7 mouse cellular contexts compared by ENCODE assay signal in the genomic region with DNA sequence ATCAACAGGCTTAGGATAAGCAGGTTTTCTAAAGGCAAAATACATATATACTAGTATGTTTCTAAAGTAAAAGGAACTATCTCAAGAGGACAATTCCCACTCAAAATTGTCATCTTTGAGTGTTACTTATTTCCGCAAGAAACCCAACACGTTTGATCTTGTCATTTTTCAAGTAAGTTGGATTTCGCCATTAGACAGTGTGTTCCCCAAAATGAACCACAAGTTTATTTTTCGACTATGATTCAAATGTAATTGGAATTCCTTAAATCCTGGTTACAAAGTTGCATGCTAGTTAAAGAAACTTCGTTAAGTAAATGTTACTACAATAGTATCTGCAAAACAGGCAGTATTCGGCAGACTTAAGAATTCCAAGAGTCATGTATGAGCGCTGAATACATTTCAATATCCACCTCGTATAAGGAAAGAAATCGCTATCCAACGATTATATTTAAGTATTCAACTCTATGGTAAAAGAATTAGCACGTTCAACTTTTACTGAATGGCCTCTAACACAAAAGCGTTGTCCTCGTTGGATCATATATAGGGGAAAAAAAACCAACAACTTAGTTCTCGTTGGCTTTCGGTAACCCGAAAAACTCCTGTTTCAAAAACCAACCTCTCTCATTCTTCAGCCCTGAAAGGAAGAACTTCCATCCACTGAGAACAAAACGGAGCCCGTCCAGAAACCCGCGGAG.
DNase-seq lines count a peak whose midpoint lies in the region; ATAC-seq and TF ChIP-seq lines count a peak whose summit lies in the region.

No protein-coding gene starts in this region.

- peak overlapping the region; percentile 66 for H3K4me2 ChIP-seq in neural tube, embryonic 11.5 days (ENCODE audit: low read depth)
- H3K4me2 ChIP-seq in forebrain, embryonic 11.5 days (ENCODE audit: low read depth, low read length, severe bottlenecking), result peak overlapping the region; percentile 47
- H3K4me2 ChIP-seq in limb, embryonic 14.5 days (replicated peaks; ENCODE audit: low read depth, low read length, severe bottlenecking), result peak overlapping the region; percentile 60
- peak overlapping the region; percentile 51 for H3K4me2 ChIP-seq in stomach, embryonic 15.5 days

- WGBS in neural tube, embryonic 11.5 days, result 6% methylated on average over 20 of the region's 20 CpGs
- 5% methylated on average over 20 of the region's 20 CpGs for WGBS in forebrain, embryonic 11.5 days
- WGBS in limb, embryonic 14.5 days, result 4% methylated on average over 20 of the region's 20 CpGs
- WGBS in stomach, embryonic 15.5 days, result 1% methylated on average over 20 of the region's 20 CpGs

- DNase-seq in neural tube, embryonic 11.5 days (ENCODE audit: low spot score), result no peak
- DNase-seq in neural tube, embryonic 10.5 days (ENCODE audit: extremely low spot score, low spot score), result no peak
- no peak for DNase-seq in forebrain, embryonic 11.5 days (ENCODE audit: low spot score)
- no peak for DNase-seq in limb, embryonic 14.5 days (ENCODE audit: low spot score)
- DNase-seq in right cerebral cortex, adult 2 months (ENCODE audit: low spot score in 2 of 2), result no peak
- DNase-seq in gastrocnemius, postnatal 14 days, result no peak

- H3K36me3 ChIP-seq in neural tube, embryonic 11.5 days (ENCODE audit: control insufficient read depth, insufficient read depth, low read length), result no peaks in the 10 kb centered on the region
- no peaks in the 10 kb centered on the region for H3K36me3 ChIP-seq in forebrain, embryonic 11.5 days (ENCODE audit: control insufficient read depth, insufficient read depth, low read length)
- no peaks in the 10 kb centered on the region for H3K36me3 ChIP-seq in limb, embryonic 14.5 days (ENCODE audit: control insufficient read depth, insufficient read depth, low read length)
- no peaks in the 10 kb centered on the region for H3K36me3 ChIP-seq in stomach, embryonic 15.5 days

- no peaks in the 10 kb centered on the region for H3K9me3 ChIP-seq in neural tube, embryonic 11.5 days (ENCODE audit: control insufficient read depth, low read length)
- H3K9me3 ChIP-seq in forebrain, embryonic 11.5 days (ENCODE audit: control insufficient read depth, low read length), result no peaks in the 10 kb centered on the region
- no peaks in the 10 kb centered on the region for H3K9me3 ChIP-seq in limb, embryonic 14.5 days (ENCODE audit: control insufficient read depth, low read length)
- H3K9me3 ChIP-seq in stomach, embryonic 15.5 days, result no peaks in the 10 kb centered on the region

- intact Hi-C loops in gastrocnemius, postnatal 14 days (cut with DNase I; ENCODE audit: low total_unique reads), result no loop called here

- peaks cover 15% of the 10 kb centered on the region; the same call in 1 of the 2 replicates for H3K4me1 ChIP-seq in neural tube, embryonic 11.5 days (ENCODE audit: control insufficient read depth, insufficient read depth, low read length)
- H3K4me1 ChIP-seq in forebrain, embryonic 11.5 days (replicated peaks; ENCODE audit: control insufficient read depth, insufficient read depth, low read length), result no peaks in the 10 kb centered on the region; the same call in 1 of the 2 replicates
- H3K4me1 ChIP-seq in limb, embryonic 14.5 days (ENCODE audit: control insufficient read depth, insufficient read depth, low read length), result peaks cover 38% of the 10 kb centered on the region
- H3K4me1 ChIP-seq in stomach, embryonic 15.5 days, result peaks cover 23% of the 10 kb centered on the region; the same call in 1 of the 2 replicates

- no peak for TF ChIP-seq POLR2A in limb, embryonic 14.5 days (IDR thresholded peaks at IDR 0.05; ENCODE audit: borderline replicate concordance, extremely low read depth, insufficient read depth, insufficient read length)

- H3K27me3 ChIP-seq in neural tube, embryonic 11.5 days (ENCODE audit: control insufficient read depth, insufficient read depth, low read length), result no peaks in the 10 kb centered on the region
- no peaks in the 10 kb centered on the region for H3K27me3 ChIP-seq in forebrain, embryonic 11.5 days (ENCODE audit: control insufficient read depth, insufficient read depth, low read length)
- no peaks in the 10 kb centered on the region for H3K27me3 ChIP-seq in limb, embryonic 14.5 days (ENCODE audit: control insufficient read depth, insufficient read depth, low read length)
- H3K27me3 ChIP-seq in stomach, embryonic 15.5 days (replicated peaks), result no peaks in the 10 kb centered on the region

- ATAC-seq in neural tube, embryonic 11.5 days (ENCODE audit: insufficient read depth, low FRiP score, low TSS enrichment), result no peak
- ATAC-seq in forebrain, embryonic 11.5 days (replicated peaks; ENCODE audit: low FRiP score), result no peak
- ATAC-seq in limb, embryonic 14.5 days (ENCODE audit: low FRiP score, low read depth), result no peak
- ATAC-seq in stomach, embryonic 15.5 days (ENCODE audit: insufficient read depth, low FRiP score, low read depth), result no peak

- peak overlapping the region; percentile 81 for H3K4me3 ChIP-seq in neural tube, embryonic 11.5 days (ENCODE audit: low read depth, low read length)
- H3K4me3 ChIP-seq in forebrain, embryonic 11.5 days (ENCODE audit: low read depth, low read length), result peak overlapping the region; percentile 75
- H3K4me3 ChIP-seq in limb, embryonic 14.5 days (replicated peaks; ENCODE audit: low read length), result peak overlapping the region; percentile 87
- peak overlapping the region; percentile 81 for H3K4me3 ChIP-seq in stomach, embryonic 15.5 days (replicated peaks)

- H3K27ac ChIP-seq in neural tube, embryonic 11.5 days (ENCODE audit: low read depth, low read length), result peak overlapping the region; percentile 100
- peak overlapping the region; percentile 99 for H3K27ac ChIP-seq in forebrain, embryonic 11.5 days (ENCODE audit: low read depth, low read length)
- peak overlapping the region; percentile 99 for H3K27ac ChIP-seq in limb, embryonic 14.5 days (replicated peaks; ENCODE audit: low read depth, low read length)
- H3K27ac ChIP-seq in stomach, embryonic 15.5 days, result peak overlapping the region; percentile 100

- peak overlapping the region; percentile 96 for H3K9ac ChIP-seq in neural tube, embryonic 11.5 days (ENCODE audit: low read length)
- peak overlapping the region; percentile 96 for H3K9ac ChIP-seq in forebrain, embryonic 11.5 days (ENCODE audit: low read length)
- peak overlapping the region; percentile 92 for H3K9ac ChIP-seq in limb, embryonic 14.5 days (ENCODE audit: low read depth, low read length, severe bottlenecking)
- peak overlapping the region; percentile 83 for H3K9ac ChIP-seq in stomach, embryonic 15.5 days
